Mouse (Mus musculus) liver, adult 2 months (tissue): ENCODE data around the gene Fbxo28.
A peak's percentile ranks its signal among the peaks of the same experiment; 100 is the strongest.

Experiments used
- CTCF ChIP-seq: fragments of 200-500 bp; IDR thresholded peaks from 2 replicates; pipeline ENCODE4 v1.5.1; 2011; ENCODE audit warnings: low read depth, low read length, control low read depth
- POLR2A ChIP-seq: fragments of 200-500 bp; IDR thresholded peaks from 2 replicates; pipeline ENCODE4 v1.6.1; 2011; ENCODE audit warnings: low read length, control low read depth; ENCODE audit not compliant: insufficient read depth; ENCODE audit errors: extremely low read depth

GRCm38 (mm10) chr1:182287781-182288180 lies 53.6 kb downstream of the Fbxo28 start:
- TF ChIP-seq CTCF (peak; percentile 96), POLR2A (no peak)
